13 mouse cellular contexts compared by ENCODE assay signal in genomic region chr7:79615941-79616340, GRCm38 (mm10). TPM values are rescaled to one million over a fixed set of nuclear protein-coding genes. Genes with fewer than 3 reads are reported as not detected.
"Had no signal": no experiment of that assay in that cellular context is flagged by ENCODE, and none has a peak within 500 bp of the region (broad histone marks: within the 10 kb centered on the region; RNA-seq: fewer than 3 reads in every experiment).

No protein-coding gene starts in this region.

- H3K9me3 ChIP-seq: limb, embryonic 10.5 days; liver, embryonic 15.5 days; midbrain, embryonic 15.5 days; neural tube, embryonic 12.5 days had no signal

- H3K27ac ChIP-seq: left cerebral cortex, adult 2 months; limb, embryonic 10.5 days; liver, embryonic 15.5 days; midbrain, embryonic 15.5 days; neural tube, embryonic 12.5 days; stomach, postnatal 0 days had no signal

- H3K36me3 ChIP-seq: limb, embryonic 10.5 days; liver, embryonic 15.5 days; midbrain, embryonic 15.5 days; neural tube, embryonic 12.5 days had no signal

- H3K9ac ChIP-seq: liver, embryonic 15.5 days; midbrain, embryonic 15.5 days; neural tube, embryonic 12.5 days had no signal

- H3K4me2 ChIP-seq: liver, embryonic 11.5 days; liver, embryonic 15.5 days; midbrain, embryonic 15.5 days; neural tube, embryonic 12.5 days had no signal

- H3K4me3 ChIP-seq: left cerebral cortex, adult 2 months; limb, embryonic 10.5 days; liver, embryonic 15.5 days; midbrain, embryonic 15.5 days; neural tube, embryonic 12.5 days had no signal

- ATAC-seq: lung, postnatal 0 days; midbrain, embryonic 15.5 days had no signal

- DNase-seq: lung, adult 2 months; lung, postnatal 36 days; thymus, postnatal 4 days had no signal

- H3K4me1 ChIP-seq: liver, embryonic 15.5 days had no signal

RNA-seq across cellular contexts. Expression of gene Rhcg, which starts 1.5 kb away (rescaled TPM):
- total RNA-seq: monocyte, adult 5-6 weeks; neutrophil, adult 5-6 weeks had no signal
- polyA plus RNA-seq: limb, embryonic 10.5 days; liver, embryonic 11.5 days; lung, adult 2 months had no signal
